Mouse (Mus musculus) inflammation-experienced regulatory T-cells, adult 6 months (primary cell): Measurements from ENCODE around the gene Sctr. TPM values are rescaled to one million over a fixed set of nuclear protein-coding genes. Genes with fewer than 3 reads are reported as not detected.

Experiments used
- ATAC-seq: one replicate; pipeline ENCODE4 v1.8.0; 2017
- polyA plus RNA-seq, 3 experiments: library from polyadenylated mRNA; unstranded; fragments of 100-300 nt; shearing (Covaris generic); gene quantifications; one replicate each; pipeline ENCODE4 v1.2.1; 2017

The Sctr gene
- not detected for polyA plus RNA-seq

DNA sequence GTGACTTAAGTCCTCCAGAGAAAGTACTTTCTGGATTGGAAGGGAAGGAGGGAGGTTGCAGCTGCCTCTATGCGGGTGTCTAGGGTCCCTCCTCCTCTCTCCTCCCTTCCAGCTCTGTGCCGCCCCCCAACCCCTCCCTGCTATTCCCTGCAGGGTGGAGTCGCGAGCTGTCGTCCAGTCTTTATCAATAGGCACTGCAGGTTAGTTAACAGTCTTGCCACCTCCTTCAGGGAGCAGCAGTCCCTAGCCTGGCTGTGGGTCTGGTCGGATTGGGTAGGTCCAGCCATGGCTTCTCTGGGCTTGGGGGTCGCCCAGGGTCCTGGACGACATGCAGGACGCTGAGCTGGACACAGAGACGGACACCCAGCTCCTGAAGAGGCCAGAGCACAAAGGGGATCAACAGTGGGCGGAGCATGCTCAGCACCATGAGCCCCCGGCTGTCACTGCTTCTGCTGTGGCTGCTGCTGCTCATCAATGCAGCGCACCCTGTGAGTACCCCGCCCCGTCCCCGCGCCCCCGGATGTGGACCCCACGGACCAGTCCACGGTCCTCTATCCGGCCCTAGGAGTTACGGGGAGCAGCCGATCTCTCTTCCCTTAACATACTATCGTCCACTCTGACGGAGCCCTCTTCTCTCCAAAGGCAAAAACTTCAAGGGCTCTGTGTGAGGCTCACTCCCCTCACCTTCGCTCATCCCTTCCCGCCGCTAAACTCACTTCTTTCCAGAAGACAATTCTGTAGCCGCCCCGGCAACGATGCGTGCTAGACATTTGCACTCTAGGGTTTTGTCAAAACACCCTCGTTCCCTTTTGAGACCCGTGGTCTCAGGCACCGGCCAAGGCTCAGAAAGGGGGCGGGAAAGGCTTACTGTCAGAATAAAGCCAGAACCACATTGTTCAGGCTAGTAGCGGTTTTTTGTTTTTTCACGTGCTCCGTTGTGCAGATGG, at the start of gene Sctr:
Sctr (plus strand) TSS at position 51 of the 947 bp plus-strand sequence.
- no peak for ATAC-seq

DNA sequence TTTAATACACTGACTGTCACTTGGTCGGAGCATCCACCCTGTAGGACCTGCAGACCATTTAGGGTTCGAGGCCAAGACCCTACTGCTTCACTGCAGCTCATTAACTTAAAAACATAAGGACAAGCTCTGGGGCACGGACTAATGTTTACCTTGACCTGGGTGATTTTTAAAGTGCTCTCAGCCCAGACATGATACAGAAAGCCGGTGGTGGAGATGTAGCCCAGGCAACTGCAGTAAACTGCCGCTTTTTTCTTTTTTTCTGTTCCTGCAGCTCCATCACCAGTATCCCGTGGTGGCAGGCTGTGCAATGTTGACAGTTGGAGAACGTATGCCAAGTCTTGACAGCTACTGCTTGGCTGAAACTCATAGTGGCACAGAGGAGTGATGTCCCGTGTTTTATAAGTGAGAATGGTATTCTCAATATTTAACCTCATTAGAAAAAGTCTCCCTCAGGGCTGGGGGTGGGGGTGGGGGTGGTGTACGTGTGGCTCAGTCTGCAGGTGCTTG, 48.9 kb upstream of the Sctr start:
- no peak for ATAC-seq

DNA sequence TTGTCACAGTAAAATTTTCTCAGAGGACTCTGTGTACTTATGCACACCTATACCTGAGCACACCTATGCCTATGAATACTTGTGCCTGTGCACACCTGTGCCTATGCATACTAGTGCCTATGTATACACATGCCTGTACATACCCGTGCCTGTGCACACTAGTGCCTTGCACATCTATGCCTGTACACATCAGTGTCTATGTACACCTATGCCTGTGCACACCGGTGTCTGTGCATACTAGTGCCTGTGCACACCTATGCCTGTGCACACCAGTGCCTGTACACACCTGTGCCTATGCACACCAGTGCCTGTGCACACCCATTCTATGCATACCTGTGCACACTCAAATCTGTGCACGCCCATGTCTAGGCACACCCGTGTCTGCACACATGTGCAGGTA, 47.2 kb upstream of the Sctr start:
- ATAC-seq, result no peak

DNA sequence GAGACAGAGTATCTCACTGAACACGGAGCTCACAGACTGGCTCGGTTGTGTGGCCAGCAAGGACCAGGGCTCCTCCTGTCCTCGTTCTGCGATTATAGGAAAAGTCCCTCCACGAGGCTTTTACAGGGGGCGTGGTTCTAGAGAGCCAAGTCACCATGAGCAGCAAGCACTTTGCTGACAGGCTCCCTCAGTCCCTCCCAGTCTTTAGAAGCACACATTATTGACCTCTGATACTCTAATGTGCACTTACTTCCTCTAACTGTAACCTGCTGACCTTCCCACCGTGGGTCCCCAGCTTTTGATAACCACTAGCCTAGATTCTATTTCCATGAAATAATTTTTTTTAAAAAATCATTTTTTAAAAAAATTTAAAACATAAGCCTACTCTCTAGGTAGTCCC, 46.8 kb upstream of the Sctr start:
- no peak for ATAC-seq

DNA sequence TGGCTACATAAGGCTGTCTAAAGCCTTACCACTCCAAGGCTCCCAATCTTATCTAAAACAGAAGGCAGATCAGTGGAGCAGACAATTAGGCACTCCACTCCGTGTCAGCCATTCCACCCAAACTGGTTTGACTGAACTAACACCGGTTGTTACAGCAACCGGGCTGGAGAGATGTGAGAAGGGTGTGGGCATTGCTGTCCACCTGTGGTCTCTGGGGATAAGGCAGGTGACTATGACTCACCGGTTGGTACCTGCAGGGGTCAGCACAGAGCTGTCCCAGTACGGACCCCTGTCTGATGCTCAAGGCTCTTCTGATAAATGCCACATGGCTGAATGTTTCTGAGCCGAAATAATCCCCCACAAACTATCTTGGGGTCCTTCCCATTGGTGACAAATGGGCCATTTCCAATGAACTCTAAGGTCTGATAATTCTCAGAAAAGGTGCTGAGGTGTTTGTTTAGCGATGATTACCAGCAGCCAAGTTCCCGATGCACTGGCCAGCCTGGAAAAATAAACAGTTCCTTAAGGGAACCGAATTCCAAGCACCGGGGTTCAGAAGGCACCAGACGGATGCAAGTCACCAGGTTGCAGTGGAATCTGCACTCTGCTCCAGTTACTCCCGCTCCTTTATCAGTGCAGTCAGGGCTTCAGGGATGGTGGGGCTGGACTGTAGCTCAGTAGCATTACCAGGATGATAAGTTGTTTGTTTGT, 40.7 kb upstream of the Sctr start:
- ATAC-seq, result no peak

DNA sequence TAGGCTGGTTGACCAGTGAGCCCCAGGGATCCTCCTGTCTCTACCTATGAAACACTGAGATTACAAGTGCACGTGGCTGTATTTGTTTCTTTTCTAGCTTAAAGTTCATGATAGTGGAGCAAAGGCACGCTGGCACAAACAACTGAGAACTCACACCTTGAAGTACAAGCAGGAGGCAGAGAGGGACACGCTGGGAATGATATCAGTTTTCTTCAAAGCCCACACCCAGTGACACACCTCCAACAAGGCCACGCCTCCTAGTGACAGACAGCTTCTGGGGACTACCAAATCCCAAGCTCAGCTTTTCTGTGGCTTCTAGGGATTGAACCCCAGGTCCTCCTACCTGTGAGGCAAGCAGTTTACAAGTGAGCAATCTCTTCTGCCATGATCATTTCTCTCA, 33.6 kb upstream of the Sctr start:
- no peak for ATAC-seq

DNA sequence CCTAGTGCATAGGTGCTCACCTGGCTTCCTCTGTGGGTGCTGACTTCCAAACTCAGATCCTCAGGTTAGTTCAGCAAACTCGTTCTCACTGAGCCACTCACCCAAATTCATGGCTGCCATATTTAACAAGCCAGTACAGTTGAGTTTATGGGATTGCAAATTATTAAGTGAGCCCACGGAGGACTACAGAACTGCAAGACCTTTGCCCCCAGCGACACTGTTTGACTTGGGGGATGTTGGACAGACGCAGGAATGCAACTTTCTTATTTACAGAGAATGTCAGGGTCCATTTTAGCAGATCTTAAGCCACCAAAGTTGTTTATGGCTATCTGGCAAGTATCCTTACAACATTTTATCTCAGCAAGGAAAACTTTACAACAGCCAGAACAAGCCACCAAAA, 31.6 kb upstream of the Sctr start:
- no peak for ATAC-seq

DNA sequence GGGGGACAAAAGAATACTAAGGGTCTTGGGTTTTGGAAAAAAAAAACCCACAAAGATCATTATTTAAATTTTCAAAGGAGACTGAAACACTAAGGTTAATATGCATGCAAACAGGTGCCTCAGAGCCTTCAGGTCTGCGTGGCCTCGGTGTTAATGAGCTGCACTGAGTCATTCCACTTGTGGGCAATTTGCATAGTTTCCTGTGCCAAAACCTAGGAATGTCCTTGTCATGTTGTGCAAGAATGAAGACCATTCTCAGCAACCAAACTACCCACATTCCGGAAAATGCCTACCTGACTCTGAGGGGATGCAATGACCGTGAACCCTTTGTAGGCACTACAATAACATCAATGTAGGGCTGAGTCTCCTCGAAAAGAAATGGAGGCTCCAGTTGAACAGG, 20.1 kb upstream of the Sctr start:
- no peak for ATAC-seq

DNA sequence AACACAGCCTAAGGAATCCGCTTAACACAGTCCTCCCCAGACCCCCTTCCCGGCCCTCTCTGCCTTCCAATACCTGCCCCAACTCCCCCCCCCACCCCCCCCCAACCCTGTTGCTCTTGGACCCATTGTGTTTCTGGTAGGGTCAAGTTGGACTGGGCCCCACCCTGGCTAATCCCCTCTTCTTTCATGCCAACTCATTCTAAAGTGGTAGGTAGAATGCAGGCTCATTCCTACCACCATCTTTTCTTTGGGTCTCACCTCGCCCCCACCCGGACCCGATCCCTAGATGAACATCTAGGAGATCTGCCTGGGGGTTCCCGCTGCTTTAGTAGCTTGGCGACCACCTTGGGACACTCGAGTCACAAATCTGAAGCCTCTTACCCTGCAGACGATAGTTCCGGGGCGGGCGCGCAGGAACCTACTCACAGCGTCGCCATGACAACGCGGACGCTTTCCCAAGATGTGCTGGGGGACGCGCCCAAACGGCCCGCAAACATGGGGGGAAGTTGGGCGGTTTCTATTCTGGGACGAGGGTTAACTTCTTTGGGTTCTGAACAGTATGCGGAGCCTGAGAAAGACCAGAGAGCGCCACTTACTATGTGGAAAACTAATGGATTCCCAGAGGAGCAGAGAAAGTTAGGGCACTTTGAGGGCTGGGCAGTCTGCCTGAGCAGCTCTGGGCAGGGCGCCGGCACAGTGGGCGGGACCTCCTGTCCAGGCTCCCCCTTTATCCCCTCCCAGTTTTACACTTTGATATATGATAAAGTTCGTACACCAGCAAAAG, 9.7 kb upstream of the Sctr start, which contains the start of gene Cfap221:
Cfap221 (minus strand) TSS at position 437 of the 784 bp plus-strand sequence.
- no peak for ATAC-seq

DNA sequence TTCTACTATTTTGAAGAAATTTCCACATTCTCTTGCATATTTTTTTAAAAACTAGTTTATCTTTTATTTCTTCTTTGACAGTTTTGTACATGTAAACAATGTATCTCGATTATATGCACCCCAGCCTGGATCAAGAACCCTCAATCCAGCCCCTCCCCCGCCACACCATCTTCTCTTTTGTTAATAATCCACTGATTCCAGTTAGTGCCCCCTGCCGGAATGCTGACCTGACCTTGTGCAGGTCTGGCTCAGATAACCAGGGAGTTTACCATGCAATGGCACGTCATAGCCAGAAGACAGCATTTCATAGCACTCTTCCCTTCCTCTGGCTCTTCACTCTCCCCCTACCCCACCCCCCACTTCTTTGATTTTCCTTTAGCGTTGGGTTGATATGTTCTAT, 9.1 kb upstream of the Sctr start:
- ATAC-seq, result no peak

DNA sequence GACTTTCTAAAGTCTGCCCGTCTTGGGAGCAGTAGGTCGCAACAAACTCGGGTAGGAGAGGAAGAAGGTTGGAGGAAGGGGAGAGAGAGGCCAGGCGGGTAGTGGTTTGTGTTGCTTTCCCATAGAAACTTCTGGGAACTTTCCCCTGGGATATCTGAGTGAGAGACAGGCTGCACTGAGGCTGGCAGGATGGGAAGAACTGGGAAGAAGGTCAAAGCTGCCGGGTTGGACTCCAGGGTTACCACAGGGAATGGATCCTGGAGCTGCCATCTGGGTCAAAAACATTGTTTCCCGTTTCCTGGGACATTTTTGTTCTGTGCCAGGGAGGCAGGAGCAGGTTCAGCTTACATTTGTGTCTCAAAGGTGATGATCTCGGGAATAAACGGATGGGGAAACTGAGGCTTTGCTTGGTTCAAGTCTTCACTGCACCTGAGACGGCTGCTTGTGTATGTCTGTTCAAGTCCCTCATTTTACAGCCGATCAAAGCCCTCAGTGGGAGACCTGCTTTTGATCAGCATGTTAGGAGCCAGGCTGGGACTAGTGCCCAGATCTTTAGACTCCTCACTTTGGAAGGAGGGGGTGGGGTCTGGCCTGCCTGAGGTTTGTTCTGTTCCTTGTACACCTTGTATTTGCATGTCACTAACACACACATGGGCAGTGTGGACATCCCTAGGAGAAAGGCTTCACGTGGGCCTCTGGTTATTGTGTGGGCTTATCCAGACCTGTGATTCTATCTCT, 1.3 kb downstream of the Sctr start:
- no peak for ATAC-seq

DNA sequence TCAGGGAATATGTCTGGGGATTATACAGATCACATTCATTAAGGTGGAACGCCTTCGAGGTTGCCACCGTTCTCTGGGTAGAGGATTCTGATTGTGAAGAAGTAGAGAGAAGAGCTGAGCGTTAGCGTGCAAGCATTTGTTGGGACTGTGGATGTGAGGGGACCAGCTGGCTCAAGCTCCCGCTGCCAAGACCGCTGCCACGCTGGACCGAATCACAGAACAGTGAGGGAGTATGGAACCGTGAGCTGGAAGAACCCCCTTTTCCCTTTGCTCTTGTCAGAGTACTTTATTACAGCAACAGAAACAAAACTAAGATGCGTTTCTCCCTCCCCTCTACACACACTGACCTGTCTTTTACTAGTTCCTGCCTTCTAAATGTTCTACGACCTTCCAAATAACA, 5.9 kb downstream of the Sctr start:
- no peak for ATAC-seq

DNA sequence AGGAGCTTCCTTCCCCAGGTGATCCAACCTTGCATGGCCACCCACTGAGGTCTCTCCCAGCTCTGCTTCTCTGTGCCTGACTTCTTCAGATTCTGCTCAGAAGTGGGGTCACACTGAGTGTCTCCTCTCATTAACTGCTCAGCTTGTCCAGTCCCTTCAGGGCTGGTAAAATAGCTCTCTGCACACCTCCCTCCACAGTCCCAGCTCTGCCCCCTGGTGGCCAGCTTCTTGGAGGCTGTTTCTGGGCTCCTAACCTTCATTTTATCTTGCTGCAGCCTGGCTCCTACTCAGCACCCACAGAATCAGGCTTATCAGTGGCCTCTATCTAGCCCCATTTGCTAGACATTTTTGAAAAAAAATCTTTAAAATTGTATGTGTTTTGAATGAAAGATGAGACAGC, 6.4 kb downstream of the Sctr start:
- no peak for ATAC-seq

DNA sequence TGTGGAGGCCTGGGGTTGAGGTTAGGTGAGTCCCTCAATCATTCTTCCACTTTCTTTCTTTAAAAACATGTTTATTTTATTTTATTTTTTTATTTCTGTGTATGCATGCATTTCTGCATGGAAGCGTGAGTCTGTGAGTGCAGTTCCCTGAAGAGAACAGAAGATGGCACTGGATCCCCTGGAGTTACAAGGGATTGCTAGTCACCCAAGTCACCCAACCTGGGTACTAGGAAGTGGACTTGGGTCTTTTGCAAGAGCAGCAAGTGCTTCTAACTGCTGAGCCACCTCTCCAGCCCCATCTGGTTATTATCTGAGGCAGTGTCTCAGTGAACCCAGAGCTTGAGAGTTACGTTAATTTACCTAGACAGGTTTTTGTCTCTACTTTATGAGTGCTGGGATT, 9.5 kb downstream of the Sctr start:
- no peak for ATAC-seq

DNA sequence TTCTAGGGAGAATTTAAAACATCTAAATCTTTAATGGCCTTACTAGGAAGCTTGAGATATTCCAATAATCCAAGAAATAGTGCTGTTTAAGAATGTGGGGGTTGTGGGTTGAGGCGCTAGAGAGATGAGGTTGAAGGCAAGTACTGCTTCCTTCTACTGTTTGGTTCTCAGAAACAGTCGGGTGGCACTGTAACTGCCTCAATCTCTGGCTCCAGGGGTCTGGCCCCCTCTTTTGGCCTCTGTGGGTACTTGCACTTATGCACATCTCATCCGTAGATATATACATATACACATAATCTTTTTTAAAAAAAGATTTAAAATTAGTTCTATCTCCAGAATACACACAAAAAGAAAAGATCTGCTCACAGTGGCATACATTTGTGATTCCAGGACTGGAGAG, 12.2 kb downstream of the Sctr start:
- no peak for ATAC-seq

DNA sequence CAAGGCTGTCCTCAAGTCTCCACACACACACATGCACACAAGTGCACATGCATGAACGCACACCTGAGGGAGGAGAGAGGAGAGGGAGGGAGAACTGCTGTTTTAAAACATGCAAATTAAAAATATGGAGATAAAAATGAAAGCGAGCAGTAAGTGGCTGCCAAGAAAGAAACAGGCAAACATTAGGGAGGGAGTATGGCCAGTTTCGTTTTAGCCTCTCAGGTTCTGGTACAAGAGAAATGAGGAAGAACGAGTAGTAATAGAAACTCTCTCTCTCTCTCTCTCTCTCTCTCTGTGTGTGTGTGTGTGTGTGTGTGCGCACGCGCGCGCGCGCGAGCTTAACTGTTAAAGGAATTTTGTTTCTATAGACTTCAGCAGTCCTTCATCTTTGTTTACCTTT, 12.7 kb downstream of the Sctr start:
- no peak for ATAC-seq

DNA sequence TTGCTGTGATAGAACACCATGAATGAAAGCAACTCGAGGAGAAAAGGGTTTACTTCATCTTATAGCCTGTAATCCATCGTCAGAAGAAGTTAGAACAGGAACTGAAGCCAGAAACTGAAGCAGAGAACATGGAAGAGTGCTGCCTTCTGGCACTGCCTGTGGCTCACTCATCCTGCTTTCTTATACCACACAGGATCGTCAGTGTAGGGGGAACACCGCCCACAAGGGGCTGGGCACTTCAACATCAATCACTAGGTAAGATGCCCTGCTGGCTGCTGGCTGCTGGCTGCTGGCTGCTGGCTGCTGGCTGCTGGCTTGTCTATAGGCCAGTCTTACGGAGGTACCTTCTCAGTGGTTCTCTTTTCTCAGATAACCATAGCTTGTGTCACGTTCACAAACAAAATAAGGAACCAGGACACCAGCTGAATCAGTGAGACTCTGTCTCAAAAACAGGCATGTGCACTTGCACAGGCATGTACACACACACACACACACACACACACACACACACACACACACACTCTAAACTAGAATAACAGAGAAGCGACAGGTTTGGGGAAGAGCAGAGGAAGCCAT, 13.7 kb downstream of the Sctr start:
- no peak for ATAC-seq

DNA sequence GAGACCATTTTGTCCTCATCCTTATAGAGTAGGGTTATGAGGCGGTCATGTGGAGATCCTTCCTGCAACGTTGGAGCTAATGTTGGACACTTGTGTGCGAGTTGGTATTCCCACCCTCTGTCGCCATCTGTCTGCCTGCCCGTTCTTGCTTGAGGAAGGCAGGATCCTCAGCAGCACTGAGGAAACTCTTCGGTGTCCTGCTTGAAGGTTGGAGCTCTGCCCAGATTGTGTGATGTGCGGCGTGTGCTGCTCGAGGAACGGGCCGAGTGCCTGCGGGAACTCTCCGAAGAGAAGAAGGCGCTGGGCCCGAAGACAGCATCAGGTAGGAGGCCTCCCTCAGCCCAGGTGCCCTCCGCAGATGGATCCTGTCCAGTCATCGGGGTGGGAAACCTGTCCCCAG, 15.3 kb downstream of the Sctr start:
- ATAC-seq, result no peak

DNA sequence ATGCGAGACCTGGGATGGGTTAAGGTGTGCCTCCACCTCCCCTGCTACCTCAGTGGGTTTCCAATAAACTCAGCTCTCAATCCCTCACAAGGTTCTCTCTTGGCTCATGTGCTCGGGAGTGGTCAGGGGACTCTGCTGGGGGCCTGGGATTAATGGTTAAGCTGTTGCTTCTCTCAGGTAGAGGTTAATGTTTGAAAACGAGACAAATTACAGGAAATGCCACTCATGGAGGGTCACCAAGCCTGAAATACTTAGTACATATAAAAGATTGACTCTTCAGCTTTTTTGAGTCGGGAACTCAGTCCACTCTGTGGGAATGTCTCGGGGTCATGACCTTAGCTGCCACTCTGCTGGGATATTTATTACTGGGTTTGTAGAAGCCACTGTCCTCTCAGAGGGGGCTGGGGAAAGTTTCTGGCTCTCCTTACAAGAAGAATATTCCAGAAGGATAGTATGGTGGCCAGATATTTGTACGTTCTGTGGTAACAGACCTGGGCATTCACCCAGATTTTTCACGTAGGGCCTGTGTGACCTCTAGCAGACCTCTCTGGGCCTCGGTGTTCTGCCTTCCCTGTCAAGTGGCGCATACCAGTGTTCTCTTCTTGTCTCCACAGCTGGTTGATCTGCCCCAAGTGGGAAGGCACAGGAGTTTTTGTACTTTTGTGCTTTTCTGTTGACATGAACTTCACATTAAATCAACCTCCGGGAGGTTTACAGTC, 17.8 kb downstream of the Sctr start:
- ATAC-seq, result no peak

DNA sequence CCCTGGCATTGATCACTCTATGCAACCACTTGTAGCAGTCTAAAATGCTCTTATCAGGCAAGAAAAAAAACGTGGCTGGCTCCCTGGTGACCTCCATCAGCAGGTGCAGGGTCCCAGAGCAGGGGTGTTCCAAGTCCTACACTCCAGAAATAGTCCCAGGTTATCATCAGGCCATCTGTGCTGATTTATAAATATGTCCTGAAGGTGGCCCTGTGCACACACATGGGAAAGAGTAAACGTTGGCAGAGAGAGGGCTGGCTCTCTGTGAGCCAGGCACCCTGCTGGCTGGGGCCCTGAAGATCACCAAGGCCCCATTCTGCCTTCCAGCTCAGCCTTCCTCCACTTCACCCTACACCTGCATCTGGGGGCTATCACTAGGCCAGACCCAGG, 18.4 kb downstream of the Sctr start:
- no peak for ATAC-seq

DNA sequence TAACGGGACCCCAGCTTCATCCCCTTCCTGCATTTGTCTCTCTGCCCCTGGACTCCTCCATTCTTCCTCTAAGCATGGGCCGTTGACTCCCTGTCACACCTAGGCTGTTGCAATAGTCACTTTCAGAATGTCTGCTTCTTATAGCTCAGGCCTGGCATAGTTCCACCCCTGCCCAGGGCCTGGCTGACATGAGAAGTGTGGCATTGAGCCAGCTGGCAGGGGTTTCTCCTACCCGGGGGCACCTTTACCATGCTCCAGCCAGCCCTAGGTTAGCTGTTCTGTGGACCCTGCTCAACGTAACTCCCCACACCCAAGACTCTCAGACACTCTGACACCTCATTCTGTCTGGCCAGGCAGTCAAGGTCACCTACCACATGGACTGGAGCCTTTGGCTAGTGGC, 21.0 kb downstream of the Sctr start:
- no peak for ATAC-seq
